Mouse (Mus musculus): ENCODE data around the gene Espl1.
A peak's percentile ranks its signal among the peaks of the same experiment; 100 is the strongest.

Gene Espl1

GRCm38 (mm10) chr15:102278726-102279091 lies 17.4 kb upstream of the Espl1 start:
- DNase-seq: no peak

- peak; percentile 85 to 94 for DNase-seq
These were observed 16.8 kb upstream of the Espl1 start, which contains the start of gene Mfsd5 for GRCm38 (mm10) chr15:102279092-102279782. Gene Mfsd5, plus strand, starts transcription at chr15:102279454.

GRCm38 (mm10) chr15:102279783-102280520 lies 16.1 kb upstream of the Espl1 start:
- peak; percentile 22 to 24 for DNase-seq

GRCm38 (mm10) chr15:102280623-102281022 lies 15.4 kb upstream of the Espl1 start:
- peak in 1 of 2 experiments; percentile 17 for DNase-seq

- no peak for DNase-seq
These were observed 13.4 kb upstream of the Espl1 start for GRCm38 (mm10) chr15:102282463-102283292.

GRCm38 (mm10) chr15:102283648-102284047 lies 12.4 kb upstream of the Espl1 start:
- no peak for DNase-seq

GRCm38 (mm10) chr15:102287395-102287794 lies 8.7 kb upstream of the Espl1 start:
- peak; percentile 49 to 55 for DNase-seq

- DNase-seq: no peak
These were observed 421 bp downstream of the Espl1 start for GRCm38 (mm10) chr15:102296368-102297006.

GRCm38 (mm10) chr15:102302542-102302941 lies 6.5 kb downstream of the Espl1 start:
- no peak for DNase-seq

GRCm38 (mm10) chr15:102308717-102309116 lies 12.7 kb downstream of the Espl1 start:
- DNase-seq: no peak

GRCm38 (mm10) chr15:102310074-102310845 lies 14.2 kb downstream of the Espl1 start:
- no peak for DNase-seq

- no peak for DNase-seq
These were observed 15.4 kb downstream of the Espl1 start for GRCm38 (mm10) chr15:102311489-102311888.

GRCm38 (mm10) chr15:102315292-102315691 lies 19.2 kb downstream of the Espl1 start:
- DNase-seq: no peak

GRCm38 (mm10) chr15:102316263-102316662 lies 20.2 kb downstream of the Espl1 start:
- DNase-seq: peak; percentile 69

GRCm38 (mm10) chr15:102324654-102325473 lies 28.8 kb downstream of the Espl1 start:
- DNase-seq: peak in 1 of 2 experiments; percentile 35

GRCm38 (mm10) chr15:102326022-102326576 lies 30.0 kb downstream of the Espl1 start, which contains the start of gene Pfdn5:
Gene Pfdn5, plus strand, starts transcription at chr15:102326116.
- peak; percentile 90 to 91 for DNase-seq

- DNase-seq: no peak
These were observed 30.8 kb downstream of the Espl1 start for GRCm38 (mm10) chr15:102326892-102327291.

- DNase-seq: peak; percentile 80 to 88
These were observed 35.5 kb downstream of the Espl1 start, which contains the start of gene Myg1 for GRCm38 (mm10) chr15:102331610-102332015. Gene Myg1, plus strand, starts transcription at chr15:102331709.

- DNase-seq: no peak
These were observed 39.2 kb downstream of the Espl1 start for GRCm38 (mm10) chr15:102335254-102335653.

- peak in 1 of 2 experiments; percentile 26 for DNase-seq
These were observed 39.9 kb downstream of the Espl1 start for GRCm38 (mm10) chr15:102335925-102336324.
